Mouse (Mus musculus) frontal cortex, adult 2 months (tissue): ENCODE results near the gene Whrn. TPM values are rescaled to one million over a fixed set of nuclear protein-coding genes. Genes with fewer than 3 reads are reported as not detected.
A peak's percentile ranks its signal among the peaks of the same experiment; 100 is the strongest.

Experiments used
- DNase-seq, 2 experiments: peaks; one replicate each; pipeline ENCODE4 v3.0.0; 2022; ENCODE audit warnings: low spot score in 1 of 2; ENCODE audit errors: extremely low spot score in 1 of 2
- polyA plus RNA-seq: library from polyadenylated mRNA; depleted of rRNA; stranded (reverse); fragments of >200 nt; gene quantifications from 2 replicates; pipeline ENCODE4 v1.2.3, GENCODE M21; 2012

Whrn gene
- polyA plus RNA-seq, 1 experiment: 38.7 TPM

DNA sequence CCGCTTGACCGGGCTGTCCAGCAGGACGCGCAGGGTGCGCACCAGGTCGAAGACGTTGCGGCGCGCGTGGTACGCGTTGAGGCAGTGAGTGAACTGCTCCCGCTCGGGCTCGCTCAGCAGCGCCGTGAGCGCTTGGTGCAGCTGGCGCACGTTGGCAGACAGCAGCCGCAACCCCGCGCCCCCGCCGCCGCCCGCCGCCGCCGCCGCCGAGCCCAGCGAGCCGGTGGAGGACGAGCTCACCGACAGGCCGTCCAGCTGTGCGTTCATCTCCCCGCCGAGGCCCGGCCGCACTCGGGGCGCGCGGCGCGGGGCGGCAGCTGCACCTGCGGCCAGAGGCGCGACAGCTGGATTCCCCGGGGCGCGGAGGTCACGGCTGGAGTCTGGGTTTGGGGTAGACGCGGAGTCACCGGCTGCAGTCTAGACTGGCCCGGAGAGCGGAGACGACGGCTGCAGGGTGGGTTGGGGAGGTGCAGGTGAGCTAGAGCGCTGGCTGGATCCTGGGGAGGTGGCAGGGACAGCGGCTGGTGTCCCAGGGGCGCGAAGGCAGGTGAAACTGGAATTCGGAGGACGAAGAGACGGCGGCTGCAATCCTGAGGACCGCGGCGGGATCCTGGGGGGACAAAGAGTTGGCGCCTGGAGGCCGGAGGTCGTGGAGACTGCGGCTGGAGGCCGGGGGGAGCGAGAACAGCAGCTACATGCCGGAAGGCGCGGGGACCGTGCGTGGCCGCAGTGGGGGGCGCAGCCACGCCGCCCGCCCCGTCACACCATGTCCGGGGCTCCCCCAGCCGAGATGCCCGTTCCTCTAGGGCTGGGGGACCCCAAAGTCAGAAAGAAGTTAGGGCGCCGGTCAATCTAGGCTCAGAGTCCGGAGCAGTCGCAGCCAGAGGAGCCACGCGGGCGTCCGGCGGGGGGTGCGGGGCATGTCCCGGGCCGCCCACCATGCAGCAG, 550 bp downstream of the Whrn start:
- DNase-seq: no peak

- no peak for DNase-seq
Observed at GRCm38 (mm10) chr4:63494401-63494966, 1.3 kb downstream of the Whrn start.

DNA sequence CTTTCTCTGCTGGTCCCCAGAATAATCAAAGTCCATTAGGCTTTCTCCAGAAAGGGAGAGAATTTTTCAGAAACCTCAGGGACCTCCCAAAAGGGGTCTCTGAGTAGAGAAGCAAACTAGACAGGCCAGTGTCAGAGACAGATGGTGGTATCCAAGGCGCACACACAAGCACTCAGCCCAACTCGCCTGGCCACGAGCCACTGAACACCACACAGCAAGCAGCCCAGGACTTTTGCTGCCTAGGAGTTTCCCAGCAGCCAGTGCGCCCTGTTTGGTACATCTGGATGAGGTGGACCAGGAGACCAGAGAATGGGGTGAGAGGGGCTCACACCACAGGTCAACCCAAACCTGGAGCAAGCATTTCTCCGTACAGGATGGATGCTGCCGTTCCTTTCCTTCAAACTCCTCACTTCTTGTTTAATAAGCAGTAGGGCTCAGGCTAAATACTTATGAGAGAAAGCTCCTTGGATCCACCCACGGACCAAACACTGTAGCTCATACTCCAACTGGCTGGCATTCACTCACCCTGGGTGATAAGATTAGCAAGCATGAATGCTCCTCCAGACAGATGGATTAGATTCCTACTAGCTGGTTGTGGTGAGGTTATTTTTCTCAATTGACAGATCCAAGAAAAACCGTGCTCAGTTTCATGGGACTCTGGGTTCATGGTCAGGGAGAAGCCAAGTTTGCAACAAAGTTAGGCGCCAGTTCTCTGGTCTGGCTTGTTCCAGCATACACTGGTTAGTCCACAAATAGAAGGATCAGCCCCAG, 2.3 kb downstream of the Whrn start:
- peak in 1 of 2 experiments; percentile 59 for DNase-seq

DNA sequence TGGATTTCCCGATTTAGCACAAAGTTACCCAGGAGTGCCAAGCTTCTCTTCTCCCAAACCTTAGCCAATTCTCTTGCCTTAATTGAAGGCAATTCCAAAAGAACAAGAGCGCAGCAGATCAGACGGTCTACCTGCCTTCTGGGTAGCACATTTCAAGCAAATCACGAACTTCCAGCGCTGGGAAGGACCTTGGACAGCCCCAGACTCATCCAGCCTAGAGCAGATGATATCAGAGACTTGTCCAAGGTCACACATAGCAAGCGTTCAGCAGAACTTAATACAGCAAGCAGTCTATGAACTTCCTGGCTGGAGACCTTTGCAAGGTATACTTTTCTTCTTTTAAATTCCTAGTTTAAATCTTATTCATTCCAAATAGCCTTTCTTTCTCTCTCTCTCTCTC, 4.3 kb downstream of the Whrn start:
- DNase-seq: no peak

GRCm38 (mm10) chr4:63490146-63490545, 5.6 kb downstream of the Whrn start:
- DNase-seq: no peak

DNA sequence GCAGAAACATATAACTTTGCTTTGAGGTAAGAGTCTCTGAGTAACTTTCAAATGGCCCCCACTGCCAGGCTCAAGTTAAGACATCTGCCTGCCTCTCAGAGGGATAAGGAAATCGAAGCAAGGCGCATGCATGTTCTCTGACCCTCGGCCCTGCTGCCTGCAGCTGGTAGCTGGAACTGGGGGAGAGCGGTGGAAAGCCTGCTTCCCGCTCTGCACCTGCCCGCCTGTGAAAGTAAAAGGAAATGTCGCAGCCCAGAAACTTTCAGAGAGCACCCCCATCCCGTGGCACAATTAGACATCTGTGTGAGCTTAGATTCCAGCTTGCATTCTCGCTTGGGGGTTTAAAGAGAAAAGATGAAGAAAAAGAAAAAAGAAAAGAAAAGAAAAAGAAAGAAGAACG, 6.1 kb downstream of the Whrn start:
- DNase-seq: no peak

- DNase-seq: no peak
Observed at GRCm38 (mm10) chr4:63487916-63488315, 7.9 kb downstream of the Whrn start.

- no peak for DNase-seq
Observed at GRCm38 (mm10) chr4:63487256-63487655, 8.5 kb downstream of the Whrn start.

- DNase-seq: no peak
Observed at GRCm38 (mm10) chr4:63486523-63486922, 9.3 kb downstream of the Whrn start.

DNA sequence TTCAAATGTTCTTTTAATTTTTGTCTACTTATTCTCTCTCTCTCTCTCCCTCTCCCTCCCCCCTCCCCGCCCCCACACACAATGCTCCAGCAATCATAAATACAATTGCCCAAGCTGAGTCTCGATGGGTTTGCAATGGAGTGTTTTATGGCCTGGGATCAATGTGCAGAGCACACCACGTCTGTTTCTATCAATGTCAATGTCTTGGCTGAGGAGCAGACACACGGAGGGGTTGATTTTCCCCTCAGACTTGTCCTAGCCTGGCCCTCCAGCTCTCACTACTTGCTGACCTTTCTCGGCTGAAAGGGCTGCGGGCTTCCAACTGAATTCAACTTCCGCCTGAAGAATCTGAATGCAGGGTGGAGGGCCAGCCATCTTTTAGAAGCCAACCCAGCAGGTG, 12.1 kb downstream of the Whrn start:
- no peak for DNase-seq

DNA sequence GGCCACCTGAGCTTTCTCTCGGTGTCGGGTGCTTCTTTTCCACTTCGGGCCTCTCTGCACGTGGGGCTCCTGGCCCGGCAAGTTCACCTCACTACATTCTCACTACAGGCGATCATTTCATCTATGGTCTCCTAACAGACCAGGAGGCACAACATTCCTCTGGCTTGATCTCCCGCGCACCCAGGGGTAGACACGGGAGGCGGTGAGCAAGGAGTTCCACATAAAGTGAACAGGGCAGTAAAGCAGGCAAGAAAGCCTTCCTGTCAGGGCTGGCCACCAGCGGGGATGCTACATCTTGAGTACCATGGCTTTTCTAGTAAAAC, 15.0 kb downstream of the Whrn start:
- no peak for DNase-seq

DNA sequence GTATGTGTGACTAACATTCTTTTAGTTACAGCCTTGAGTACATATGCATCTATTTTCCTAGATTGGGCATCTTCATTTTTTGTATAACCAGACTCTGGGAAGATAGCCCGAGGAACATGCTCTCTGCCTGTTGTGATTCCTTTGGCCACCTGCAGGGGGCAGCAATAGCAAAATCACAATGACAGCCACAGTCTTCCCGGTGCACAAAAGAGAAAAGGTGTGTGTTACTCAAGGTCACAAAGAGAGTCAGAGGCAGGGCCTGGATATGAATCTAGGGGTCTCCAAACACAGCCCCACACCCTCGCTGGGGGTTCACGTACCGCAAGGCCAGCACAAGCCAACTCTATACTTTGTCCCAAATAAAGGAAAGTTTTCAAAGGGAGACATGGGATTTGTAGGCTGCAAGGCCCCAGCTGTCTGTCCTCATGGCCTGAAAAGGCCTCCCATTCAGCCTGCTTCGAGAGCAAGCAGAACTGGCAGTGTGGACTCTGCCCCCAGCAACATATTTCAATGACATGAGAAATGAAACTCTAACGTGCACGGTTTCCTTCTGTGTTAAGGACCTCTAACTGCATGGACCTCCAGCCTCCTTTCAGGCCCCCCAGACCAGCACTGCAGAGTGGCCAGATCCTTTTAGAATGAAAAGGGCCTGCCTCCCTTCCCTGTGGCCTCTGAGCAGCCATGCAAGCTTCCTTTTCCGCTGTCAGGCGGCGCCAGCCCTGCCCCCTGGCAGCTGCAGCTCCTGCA, 15.5 kb downstream of the Whrn start:
- DNase-seq: peak in 1 of 2 experiments; percentile 62

GRCm38 (mm10) chr4:63478036-63478435, 17.8 kb downstream of the Whrn start:
- DNase-seq: no peak

DNA sequence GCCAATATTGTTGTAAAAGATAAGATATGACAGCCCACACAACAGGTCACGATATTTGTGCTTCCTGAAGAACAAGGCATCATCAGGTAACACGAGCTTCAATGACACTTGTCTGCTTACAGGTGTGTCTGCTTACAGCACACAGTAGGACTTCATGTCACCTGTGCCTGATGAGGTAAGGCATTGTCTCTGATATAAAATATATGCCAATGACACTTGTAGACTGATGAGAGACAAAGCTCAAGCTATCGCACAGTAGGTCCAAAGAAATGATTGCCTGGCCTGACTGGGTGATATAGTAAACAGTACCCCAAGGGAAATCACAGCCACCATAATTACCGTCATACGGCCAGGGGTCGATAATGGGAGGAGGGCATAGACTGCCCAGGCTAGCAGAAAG, 18.9 kb downstream of the Whrn start:
- no peak for DNase-seq

DNA sequence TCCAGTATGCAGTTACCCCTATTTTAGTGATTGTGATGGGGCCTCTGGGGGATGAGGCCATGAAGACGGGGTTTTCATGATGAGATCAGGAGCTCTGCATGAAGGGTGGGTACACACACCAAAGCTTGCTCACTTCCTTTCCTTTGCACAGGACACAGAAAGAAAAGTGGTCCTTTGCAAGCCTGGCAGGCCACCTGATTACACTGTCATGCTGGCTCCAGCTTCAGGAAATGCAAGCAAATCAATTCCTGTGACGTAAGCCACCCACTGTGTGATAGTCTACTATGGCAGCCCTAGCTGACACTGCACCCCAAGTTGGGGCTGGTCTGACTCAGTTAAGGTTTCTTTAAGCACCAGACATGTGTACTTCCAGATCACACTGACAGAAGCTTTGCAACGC, 20.6 kb downstream of the Whrn start:
- no peak for DNase-seq

DNA sequence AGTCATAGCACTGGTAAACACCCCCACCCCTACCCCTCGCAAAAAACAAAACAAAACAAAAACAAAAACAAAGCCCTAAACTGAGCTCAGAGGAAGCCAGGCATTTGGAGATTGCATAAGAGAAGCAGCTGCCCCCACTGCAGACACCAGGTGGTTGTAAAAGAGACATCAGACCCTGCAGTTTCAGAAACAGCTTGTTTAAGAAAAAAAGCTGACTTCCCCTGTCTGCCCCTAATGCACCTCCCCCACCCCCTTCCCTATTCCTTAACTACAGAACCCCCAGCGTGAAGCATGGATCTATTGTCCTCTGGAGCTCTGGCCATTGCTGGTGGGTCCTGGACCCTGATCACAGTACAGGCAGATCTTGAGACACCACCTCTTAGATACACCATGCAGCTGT, 21.4 kb downstream of the Whrn start:
- no peak for DNase-seq

- no peak for DNase-seq
Observed at GRCm38 (mm10) chr4:63467338-63467737, 28.5 kb downstream of the Whrn start.

DNA sequence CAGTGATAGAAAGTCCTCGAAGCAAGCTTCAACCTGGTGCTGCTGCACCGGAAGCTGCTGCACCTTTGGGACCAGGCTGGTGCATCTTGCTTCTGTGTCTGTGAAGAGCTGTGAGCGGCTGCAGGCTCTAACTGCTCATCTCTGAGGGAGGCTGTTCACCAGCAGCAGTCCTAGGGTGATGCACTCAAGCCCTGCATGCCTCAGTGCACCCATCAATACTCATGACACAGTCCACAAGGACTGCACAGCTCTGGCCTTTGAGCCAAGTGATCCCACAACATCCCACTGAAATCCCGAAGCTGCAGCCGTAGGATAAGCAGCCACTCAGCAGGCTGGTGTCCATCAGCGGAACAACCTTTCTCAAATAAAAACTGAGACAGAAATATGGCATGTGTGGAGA, 29.6 kb downstream of the Whrn start:
- no peak for DNase-seq

DNA sequence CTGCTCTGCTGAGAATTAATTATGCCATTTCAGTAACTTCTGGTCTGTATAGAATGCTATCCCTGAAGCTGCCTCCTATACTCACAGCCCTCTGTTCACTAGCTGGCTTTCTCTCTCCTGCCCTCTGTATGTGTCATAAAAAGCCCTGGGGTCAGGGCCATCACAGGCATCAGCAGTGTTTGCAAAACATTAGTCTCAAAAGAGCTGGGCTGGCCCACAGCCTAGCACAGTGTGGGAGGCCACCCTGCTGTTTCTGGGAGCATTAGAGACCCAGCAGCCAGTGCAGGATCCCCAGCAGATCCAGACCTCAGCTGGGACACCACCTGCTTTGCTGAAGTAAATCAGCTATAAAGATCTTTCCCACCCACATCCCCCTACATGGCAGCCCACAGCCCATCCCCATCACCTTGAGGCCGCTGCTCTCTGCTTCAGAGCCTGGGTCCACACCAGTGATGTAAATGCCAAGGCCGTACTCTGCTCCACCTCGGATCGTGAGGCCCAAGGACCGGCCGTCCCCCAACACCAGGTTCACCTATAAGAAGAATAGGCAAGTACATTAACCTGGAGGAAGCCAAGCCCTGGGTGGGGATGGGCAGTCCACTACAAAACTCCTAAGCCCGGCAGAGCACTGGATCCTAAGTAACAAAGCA, 34.8 kb downstream of the Whrn start:
- DNase-seq: no peak

- peak in 1 of 2 experiments; percentile 23 for DNase-seq
Observed at GRCm38 (mm10) chr4:63459141-63459789, 36.5 kb downstream of the Whrn start.
